Mouse (Mus musculus): ENCODE measurements at regions not wholly inside any gene's neighbourhood (a gene's known extent, or its start where the extent isn't known, plus 50 kb on each side); places are given as distances from the start of the nearest gene placed in this dataset.

DNA sequence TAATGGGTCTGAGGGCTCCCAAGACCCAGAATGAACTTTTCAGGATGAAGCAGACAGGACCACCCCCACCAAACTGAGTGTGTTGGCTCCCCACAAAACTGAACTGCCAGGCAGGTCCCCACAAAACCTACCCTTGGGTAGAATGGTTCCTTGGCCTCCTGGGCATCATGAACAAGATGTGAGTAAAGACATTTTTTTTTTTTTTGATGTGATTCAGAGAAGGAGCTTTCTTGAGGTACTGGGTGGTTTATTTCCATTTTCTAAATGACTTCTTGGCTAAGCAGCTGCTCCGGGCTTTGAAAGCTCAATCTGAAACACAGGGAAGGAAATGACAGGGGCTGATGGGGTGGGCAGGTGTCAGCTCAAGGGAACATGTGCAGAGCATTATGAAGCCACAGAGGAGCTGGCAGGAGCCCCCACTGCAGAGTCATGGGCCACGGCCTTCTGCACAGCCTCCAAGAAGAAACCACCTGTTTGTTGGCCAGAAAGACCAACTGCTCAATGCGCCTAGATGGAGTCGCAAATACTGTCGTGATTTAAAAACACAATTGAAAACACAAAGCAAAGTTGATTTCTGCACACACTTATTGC, 86.2 kb upstream of the Rreb1 start:
- DNase-seq (ENCODE audit: low spot score in 2 of 2): no peak

DNA sequence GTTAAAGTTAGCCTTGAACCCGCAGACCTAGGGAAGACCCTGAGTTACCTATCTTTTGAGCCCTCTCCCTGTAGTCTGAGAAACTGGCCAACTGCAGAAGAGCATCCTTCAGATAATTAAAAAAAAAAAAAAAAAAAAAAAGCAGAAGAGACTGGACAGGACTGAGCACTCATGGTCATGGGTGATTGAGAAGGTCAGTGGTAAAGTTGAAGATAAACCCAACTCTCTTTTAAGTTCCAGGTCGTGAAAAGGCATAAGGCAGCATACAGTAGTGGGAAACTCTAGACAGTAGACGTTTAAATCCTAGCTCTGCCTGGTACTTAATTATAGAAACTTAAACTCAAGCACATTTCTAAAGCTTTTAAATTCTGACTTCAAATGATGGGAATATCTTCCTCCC, 84.6 kb upstream of the Rreb1 start:
- no peak for DNase-seq (ENCODE audit: low spot score in 2 of 2)

DNA sequence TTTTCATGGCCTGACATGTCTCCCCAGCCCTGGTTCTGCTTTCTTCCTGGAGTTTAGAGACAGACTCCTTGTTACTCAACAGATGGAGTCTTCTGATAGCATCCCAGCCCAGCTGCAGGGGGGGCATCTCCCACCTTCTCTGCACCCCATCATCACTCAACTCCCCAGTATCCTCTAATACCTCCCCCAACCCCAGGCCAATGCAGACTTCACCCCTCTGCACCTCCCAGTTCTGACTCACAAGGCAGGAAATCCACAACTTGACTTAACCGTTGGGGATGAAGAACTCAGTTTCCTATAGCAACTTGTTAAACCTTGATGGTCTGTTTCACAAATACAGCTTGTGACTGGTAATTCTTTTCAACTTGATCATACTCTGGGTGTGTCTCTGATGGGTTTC, 73.7 kb upstream of the Rreb1 start:
- no peak for DNase-seq (ENCODE audit: low spot score in 2 of 2)

DNA sequence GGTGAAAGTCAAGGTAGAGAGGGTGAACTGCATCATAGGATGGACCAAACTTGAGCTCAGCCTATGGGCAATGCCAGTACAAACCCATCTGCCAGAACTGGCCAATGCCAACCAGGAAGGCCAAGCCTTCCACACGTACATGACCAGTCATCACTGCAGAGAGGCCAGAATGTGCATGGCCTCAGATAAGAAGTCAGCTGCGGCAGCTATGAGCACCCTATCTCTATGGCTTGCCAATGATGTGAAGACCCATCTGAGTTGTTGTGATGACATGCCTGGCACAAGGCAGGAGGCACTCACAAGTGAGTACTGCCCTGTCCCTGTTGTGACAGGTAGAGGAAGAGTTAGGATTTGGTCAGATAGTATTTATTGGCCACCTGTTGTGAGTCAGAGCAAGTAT, 72.7 kb upstream of the Rreb1 start:
- DNase-seq (ENCODE audit: low spot score in 2 of 2): no peak

DNA sequence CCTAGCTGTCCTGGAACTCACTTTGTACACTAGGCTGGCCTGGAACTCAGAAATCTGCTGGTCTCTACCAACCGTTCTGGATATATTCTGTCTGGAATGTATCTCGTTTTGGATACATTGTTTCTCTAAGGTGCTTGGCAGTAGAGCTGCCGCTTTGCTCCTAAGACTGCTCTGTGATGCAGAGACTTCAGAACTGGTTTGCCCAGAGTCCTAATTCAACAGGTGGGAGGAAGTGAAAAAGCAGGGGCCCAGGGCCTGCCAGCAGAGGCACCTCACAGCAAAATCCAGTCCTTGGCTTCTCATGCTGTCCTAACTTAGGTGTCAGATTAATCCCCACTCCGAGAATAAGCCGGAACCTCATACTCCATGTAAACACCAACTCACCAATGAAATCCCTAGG, 67.3 kb upstream of the Rreb1 start:
- no peak for DNase-seq (ENCODE audit: low spot score in 2 of 2)

DNA sequence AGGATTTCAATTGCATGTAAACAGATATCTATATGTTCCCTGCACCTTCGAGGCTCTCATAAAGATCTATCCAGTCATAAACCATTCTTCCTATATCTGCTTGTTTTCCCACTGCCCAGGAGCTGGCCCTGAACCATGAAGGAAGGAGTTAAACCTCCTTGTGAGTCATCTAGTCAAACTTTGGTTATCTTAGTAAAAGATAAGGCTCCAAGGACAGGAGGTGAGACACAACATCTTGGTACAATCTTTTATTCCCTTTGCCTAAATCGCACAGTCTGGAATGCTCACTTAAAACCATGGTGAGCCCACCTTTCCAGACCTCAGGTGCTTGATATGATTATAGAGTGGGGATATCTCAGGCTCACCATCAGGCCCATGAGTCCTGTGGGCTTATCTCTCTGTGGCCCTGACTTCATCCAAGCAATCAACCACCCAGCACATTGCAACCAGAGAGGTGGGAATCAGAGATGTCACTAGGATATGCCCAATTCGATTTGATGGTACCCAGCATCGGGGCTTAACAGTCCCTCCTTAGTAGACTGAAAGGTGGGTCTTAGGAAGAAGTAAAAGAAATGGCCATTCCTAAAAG, 65.2 kb upstream of the Rreb1 start:
- DNase-seq (ENCODE audit: low spot score in 2 of 2): no peak

DNA sequence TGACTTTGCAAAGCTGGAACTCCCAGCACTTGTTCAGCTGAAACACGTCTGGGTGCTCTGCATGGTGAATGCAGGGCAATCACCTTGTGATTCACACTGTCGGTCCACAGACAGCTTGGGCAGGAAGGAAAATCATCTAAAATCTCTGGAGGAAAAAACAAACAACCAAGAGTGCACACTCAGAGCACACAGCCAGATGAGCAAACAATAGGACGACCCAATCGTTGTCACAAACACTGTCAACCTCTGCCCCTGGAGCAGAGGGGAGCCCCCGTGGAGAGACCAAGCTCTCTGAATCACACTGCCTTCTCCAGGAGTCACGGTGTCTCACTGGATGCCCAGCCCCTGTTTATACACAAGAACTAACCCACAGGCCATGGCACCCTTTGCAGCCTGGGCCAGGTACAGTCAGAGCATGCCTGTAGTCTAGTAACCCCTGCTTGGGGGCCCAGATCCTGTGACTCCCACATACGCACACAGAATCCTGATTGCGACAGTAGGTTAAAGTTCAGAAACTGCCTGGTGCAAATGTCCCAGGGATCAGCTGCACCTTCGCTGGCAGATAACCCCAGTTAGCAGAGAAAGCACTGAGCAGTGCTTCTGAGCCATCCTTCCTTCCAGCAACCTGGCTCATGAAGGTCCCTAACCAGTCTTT, 63.0 kb upstream of the Rreb1 start:
- no peak for DNase-seq (ENCODE audit: low spot score in 2 of 2)

DNA sequence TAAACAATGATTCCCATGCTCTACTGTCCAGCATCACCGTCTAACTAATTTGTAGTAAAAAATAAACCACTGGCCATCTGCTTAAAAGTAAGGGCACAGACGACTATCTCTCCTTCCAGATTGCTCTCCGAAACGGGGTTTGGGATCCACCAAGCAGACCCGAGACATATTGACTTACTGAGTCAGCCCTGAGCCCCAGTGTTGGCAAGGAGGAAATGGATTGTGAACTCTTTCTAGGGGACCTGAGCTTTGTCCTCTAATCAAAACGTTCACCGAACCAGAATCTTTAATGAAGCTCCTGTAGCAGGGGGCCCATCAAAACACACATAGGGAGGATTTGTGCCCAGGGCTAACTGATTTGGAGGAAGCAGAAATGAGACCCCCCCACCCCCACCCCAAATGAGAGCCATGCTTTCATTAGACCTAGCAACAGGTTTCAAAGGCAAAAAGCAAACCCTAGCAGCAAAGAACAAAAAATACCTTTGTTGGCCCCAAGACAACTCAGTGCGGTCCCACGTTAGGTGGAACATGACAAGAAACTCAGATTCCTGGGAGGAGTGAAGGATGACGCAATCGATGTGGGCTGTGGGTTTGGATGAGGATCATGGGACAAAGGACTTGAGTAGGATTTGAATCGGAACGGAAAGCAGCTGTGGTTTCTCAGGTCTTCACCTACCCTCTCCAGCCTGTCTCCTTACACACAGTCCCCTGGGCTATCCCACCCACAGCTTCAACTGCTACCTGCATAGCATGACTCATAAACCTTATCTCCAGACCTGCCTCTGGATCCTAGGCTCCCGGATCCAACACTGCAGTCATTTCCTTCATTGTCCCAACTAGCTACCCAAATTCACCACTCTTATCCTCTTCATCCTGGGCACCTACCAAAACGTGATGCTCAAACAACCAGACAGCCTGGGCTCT, 62.2 kb upstream of the Rreb1 start:
- DNase-seq (ENCODE audit: low spot score in 2 of 2): no peak

DNA sequence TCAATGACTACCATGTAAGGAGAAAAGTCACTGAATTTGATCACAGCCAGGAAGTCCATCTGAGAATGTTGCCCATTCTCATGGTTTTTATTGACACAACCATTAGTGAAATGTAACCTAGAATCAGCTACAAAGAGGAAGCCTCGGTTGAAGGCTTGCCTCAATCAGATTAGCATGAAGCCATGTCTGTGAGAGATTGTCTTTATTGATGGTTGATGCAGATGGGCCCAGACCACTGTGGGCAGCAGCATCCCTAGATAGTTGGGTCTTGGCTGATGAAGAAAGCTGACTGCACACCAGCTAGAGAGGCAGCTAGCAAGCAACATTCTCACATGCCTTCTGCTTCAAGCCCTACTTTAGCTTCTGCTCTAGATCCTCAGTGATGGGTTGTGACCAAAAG, 60.4 kb upstream of the Rreb1 start:
- DNase-seq (ENCODE audit: low spot score in 2 of 2): no peak

DNA sequence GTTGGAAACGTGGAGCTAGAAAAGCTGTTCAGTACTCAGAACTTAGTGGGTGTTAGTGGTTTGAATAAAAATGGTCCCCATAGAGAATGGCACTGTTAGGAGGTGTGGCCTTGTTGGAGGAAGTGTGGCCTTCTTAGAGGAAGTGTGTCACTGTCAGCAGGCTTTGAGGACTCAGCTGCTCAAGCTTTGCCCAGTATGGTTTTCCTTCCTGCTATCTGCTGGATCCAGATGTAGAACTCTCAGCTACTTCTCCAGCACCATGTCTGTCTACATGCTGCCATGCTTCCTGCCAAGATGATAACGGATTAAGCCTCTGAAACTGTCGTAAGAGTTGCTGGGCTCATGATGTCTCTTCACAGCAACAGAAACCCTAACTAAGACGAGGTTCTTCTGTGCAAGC, 59.8 kb upstream of the Rreb1 start:
- no peak for DNase-seq (ENCODE audit: low spot score in 2 of 2)

Data from gastrocnemius, adult 8-10 months (tissue).